Mouse (Mus musculus) olfactory bulb, adult 2 months (tissue): ENCODE measurements around the gene Psmb9. TPM values are rescaled to one million over a fixed set of nuclear protein-coding genes. Genes with fewer than 3 reads are reported as not detected.

Experiments
- H3K27ac ChIP-seq: fragments of 200-500 bp; 2 replicates; pipeline ENCODE4 v1.5.1; 2012; ENCODE audit warnings: low read depth, low read length; ENCODE audit not compliant: insufficient read depth
- H3K4me1 ChIP-seq: fragments of 200-500 bp; 2 replicates; pipeline ENCODE4 v1.6.1; 2012; ENCODE audit warnings: low read length; ENCODE audit not compliant: control insufficient read depth, insufficient read depth
- H3K4me3 ChIP-seq: fragments of 200-500 bp; 2 replicates; pipeline ENCODE4 v1.5.1; 2012; ENCODE audit warnings: mild to moderate bottlenecking, low read depth, low read length, moderate library complexity; ENCODE audit not compliant: insufficient read depth
- CTCF ChIP-seq: fragments of 200-500 bp; IDR thresholded peaks from 2 replicates; pipeline ENCODE4 v1.5.1; 2012; ENCODE audit warnings: low read depth, mild to moderate bottlenecking, low read length, moderate library complexity; ENCODE audit not compliant: insufficient read depth
- POLR2A ChIP-seq: fragments of 200-500 bp; IDR thresholded peaks from 2 replicates; pipeline ENCODE4 v1.6.1; 2012; ENCODE audit warnings: mild to moderate bottlenecking, low read depth, low read length, moderate library complexity; ENCODE audit not compliant: insufficient read depth
- WGBS: fragments of 180-500 bp; shearing (Covaris S2); methylation state at CpG from one replicate; pipeline ENCODE4 v1.1.7; 2018; 5-methylcytosine and 5-hydroxymethylcytosine counted together
- polyA plus RNA-seq: library from polyadenylated mRNA; stranded (reverse); fragments of >200 nt; gene quantifications from 2 replicates; pipeline ENCODE4 v1.2.4, GENCODE M21; 2012; ENCODE audit warnings: low replicate concordance; ENCODE audit not compliant: missing spikeins, insufficient read depth, insufficient read length

Gene Psmb9
- polyA plus RNA-seq, 1 experiment, result 272 TPM

- TF ChIP-seq CTCF (no peak), POLR2A (no peak)
- H3K4me3 ChIP-seq, result no peak overlapping the region
- H3K4me1 ChIP-seq, result peaks cover 4% of the 10 kb centered on the region
- no peak overlapping the region for H3K27ac ChIP-seq
- 57% methylated on average over 5 of the region's 5 CpGs for WGBS
These were observed 44.1 kb downstream of the Psmb9 start for GRCm38 (mm10) chr17:34143461-34143860.

GRCm38 (mm10) chr17:34143033-34143432 is 44.5 kb downstream of the Psmb9 start, which contains the start of gene H2-DMb2:
Gene H2-DMb2 (plus strand): TSS chr17:34143307.
- WGBS, result 48% methylated on average over 7 of the region's 7 CpGs
- no peak within 1 kb of the TSS for H3K27ac ChIP-seq
- no peak for TF ChIP-seq CTCF
- no peak for TF ChIP-seq POLR2A
- H3K4me3 ChIP-seq, result no peak within 1 kb of the TSS
- peaks cover 4% of the 10 kb centered on the region for H3K4me1 ChIP-seq

- Histone ChIP-seq H3K27ac (no peak overlapping the region), H3K4me1 (peaks cover 4% of the 10 kb centered on the region), H3K4me3 (no peak overlapping the region)
- TF ChIP-seq CTCF, result no peak
- no peak for TF ChIP-seq POLR2A
- 80% methylated on average over 7 of the region's 7 CpGs for WGBS
These were observed 45.0 kb downstream of the Psmb9 start for GRCm38 (mm10) chr17:34142456-34143010.

- Histone ChIP-seq H3K4me3 (no peak overlapping the region), H3K27ac (no peak overlapping the region), H3K4me1 (peaks cover 4% of the 10 kb centered on the region)
- 52% methylated on average over 4 of the region's 4 CpGs for WGBS
- TF ChIP-seq POLR2A (no peak), CTCF (no peak)
These were observed 46.1 kb downstream of the Psmb9 start for GRCm38 (mm10) chr17:34141448-34141847.

- Histone ChIP-seq H3K27ac (no peak overlapping the region), H3K4me3 (no peak overlapping the region), H3K4me1 (peaks cover 9% of the 10 kb centered on the region)
- TF ChIP-seq POLR2A (no peak), CTCF (no peak)
- 26% methylated on average over 5 of the region's 5 CpGs for WGBS
These were observed 47.3 kb downstream of the Psmb9 start for GRCm38 (mm10) chr17:34140240-34140639.

- Histone ChIP-seq H3K4me1 (peaks cover 9% of the 10 kb centered on the region), H3K27ac (no peak overlapping the region), H3K4me3 (no peak overlapping the region)
- TF ChIP-seq CTCF (no peak), POLR2A (no peak)
- 3% methylated on average over 16 of the region's 16 CpGs for WGBS
These were observed 48.1 kb downstream of the Psmb9 start for GRCm38 (mm10) chr17:34139416-34139815.

- Histone ChIP-seq H3K4me1 (peaks cover 9% of the 10 kb centered on the region), H3K4me3 (no peak overlapping the region), H3K27ac (no peak overlapping the region)
- WGBS, result 81% methylated on average over 7 of the region's 7 CpGs
- TF ChIP-seq CTCF (no peak), POLR2A (no peak)
These were observed 48.9 kb downstream of the Psmb9 start for GRCm38 (mm10) chr17:34138655-34139054.

- 79% methylated on average over 7 of the region's 7 CpGs for WGBS
- Histone ChIP-seq H3K4me1 (peaks cover 9% of the 10 kb centered on the region), H3K27ac (no peak overlapping the region), H3K4me3 (no peak overlapping the region)
- no peak for TF ChIP-seq POLR2A
- TF ChIP-seq CTCF, result no peak
These were observed 50.0 kb downstream of the Psmb9 start for GRCm38 (mm10) chr17:34137601-34138000.

GRCm38 (mm10) chr17:34135297-34136224 is 52.0 kb downstream of the Psmb9 start:
- no peak overlapping the region for H3K27ac ChIP-seq
- TF ChIP-seq POLR2A, result no peak
- TF ChIP-seq CTCF, result peak; percentile 100
- 5% methylated on average over 31 of the region's 31 CpGs for WGBS
- H3K4me1 ChIP-seq, result peaks cover 9% of the 10 kb centered on the region
- peak overlapping the region; percentile 51 for H3K4me3 ChIP-seq
